Mouse (Mus musculus) G1E (cell line): ENCODE data around the gene Grhl3.

Source experiments
- CTCF ChIP-seq: IDR thresholded peaks from 2 replicates; pipeline ENCODE4 v1.5.1; 2012; ENCODE audit warnings: low read depth, low read length, inconsistent platforms, mixed read lengths
- POLR2AphosphoS5 ChIP-seq: IDR thresholded peaks from 2 replicates; pipeline ENCODE4 v1.6.1; 2012; ENCODE audit warnings: low read depth, low read length, inconsistent platforms; ENCODE audit not compliant: insufficient replicate concordance

DNA sequence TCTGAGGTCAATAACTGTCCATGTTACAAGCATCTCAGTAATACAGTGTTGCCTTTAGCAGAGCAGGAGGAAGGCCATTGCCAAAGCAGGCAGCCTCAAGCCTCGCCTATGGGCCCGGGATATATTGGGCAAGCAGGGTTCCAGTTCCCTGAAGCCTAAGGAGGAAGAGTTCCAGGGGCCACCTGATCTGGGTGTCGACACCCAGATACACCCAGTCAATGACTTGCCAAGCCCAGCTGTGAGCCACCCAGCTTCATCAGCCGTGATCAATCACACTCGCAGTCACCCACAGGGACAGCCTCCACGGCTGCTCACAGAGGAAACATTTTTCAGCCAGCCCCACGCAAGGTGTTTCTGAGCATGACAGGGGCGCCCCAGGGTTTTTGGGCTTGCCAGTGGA lies 5.9 kb downstream of the Grhl3 start:
- TF ChIP-seq CTCF (no peak), POLR2AphosphoS5 (no peak)
